Mouse (Mus musculus) embryonic fibroblast, embryonic 13.5 days (primary cell): ENCODE data around the gene Sec14l1.

Experiments used
- CTCF ChIP-seq: IDR thresholded peaks from 2 replicates; pipeline ENCODE4 v1.5.1; 2011; ENCODE audit warnings: mild to moderate bottlenecking, control low read depth, low read length, moderate library complexity, borderline replicate concordance; ENCODE audit not compliant: insufficient read depth
- POLR2A ChIP-seq: IDR thresholded peaks from 2 replicates; pipeline ENCODE4 v1.6.1; 2011; ENCODE audit warnings: low read depth, mild to moderate bottlenecking, control low read depth, low read length, moderate library complexity

DNA sequence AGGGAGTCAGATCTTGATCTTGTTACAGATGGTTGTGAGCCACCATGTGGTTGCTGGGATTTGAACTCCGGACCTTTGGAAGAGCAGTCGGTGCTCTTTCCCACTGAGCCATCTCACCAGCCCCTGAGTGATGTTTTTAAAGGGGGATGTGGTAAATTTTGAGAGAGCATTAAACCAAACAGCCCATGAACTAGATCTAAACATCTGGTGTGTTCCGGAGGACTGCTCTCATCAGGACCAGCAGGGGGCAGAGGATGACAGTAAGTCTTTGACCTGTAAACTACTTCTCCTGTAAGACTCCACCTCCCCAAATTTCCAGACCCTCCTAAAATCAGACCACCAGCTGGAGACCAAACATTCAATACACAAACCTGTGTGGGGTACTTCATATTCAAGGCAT is 45.9 kb upstream of the Sec14l1 start:
- TF ChIP-seq CTCF (no peak), POLR2A (no peak)
